Mouse (Mus musculus): Measurements from ENCODE around the gene Zfp579.
"Not testable (repeated sequence)": the region's sequence is repeated elsewhere in the genome, so short reads cannot be mapped to it uniquely, and the experiment has no call there.

The Zfp579 gene

GRCm38 (mm10) chr7:5014251-5015117 is 18.5 kb upstream of the Zfp579 start, which contains the start of the genes Zfp524 and Fiz1:
Gene Zfp524, plus strand, starts transcription at chr7:5014415.
Gene Fiz1, minus strand, starts transcription at chr7:5014697.
- DNase-seq: peak; percentile 99

- DNase-seq: peak; percentile 69
These were observed 16.9 kb upstream of the Zfp579 start for GRCm38 (mm10) chr7:5012681-5013513.

- DNase-seq: no peak
These were observed 12.3 kb upstream of the Zfp579 start for GRCm38 (mm10) chr7:5008229-5008628.

- not testable (repeated sequence) for DNase-seq
These were observed 6.9 kb upstream of the Zfp579 start for GRCm38 (mm10) chr7:5002876-5003275.

- DNase-seq: peak; percentile 68
These were observed 3.9 kb upstream of the Zfp579 start for GRCm38 (mm10) chr7:4999876-5000275.

- peak; percentile 34 for DNase-seq
These were observed 976 bp upstream of the Zfp579 start for GRCm38 (mm10) chr7:4996934-4997333.

- no peak for DNase-seq
These were observed 523 bp downstream of the Zfp579 start for GRCm38 (mm10) chr7:4995268-4996002.

GRCm38 (mm10) chr7:4993999-4994788 is 1.8 kb downstream of the Zfp579 start:
- DNase-seq: no peak

- no peak for DNase-seq
These were observed 2.5 kb downstream of the Zfp579 start for GRCm38 (mm10) chr7:4993347-4993998.

- DNase-seq: no peak
These were observed 7.7 kb downstream of the Zfp579 start for GRCm38 (mm10) chr7:4988250-4988649.

- DNase-seq: no peak
These were observed 19.1 kb downstream of the Zfp579 start for GRCm38 (mm10) chr7:4976832-4977231.

GRCm38 (mm10) chr7:4975455-4975854 is 20.5 kb downstream of the Zfp579 start:
- no peak for DNase-seq

GRCm38 (mm10) chr7:4972321-4973047 is 23.5 kb downstream of the Zfp579 start:
- DNase-seq: peak; percentile 74

- DNase-seq: peak; percentile 62
These were observed 24.2 kb downstream of the Zfp579 start for GRCm38 (mm10) chr7:4971710-4972109.

GRCm38 (mm10) chr7:4971068-4971467 is 24.9 kb downstream of the Zfp579 start, which contains the start of gene Sbk3:
Gene Sbk3, minus strand, starts transcription at chr7:4971168.
- DNase-seq: no peak

- DNase-seq: no peak
These were observed 31.0 kb downstream of the Zfp579 start for GRCm38 (mm10) chr7:4964988-4965387.

- peak; percentile 89 for DNase-seq
These were observed 31.7 kb downstream of the Zfp579 start, which contains the start of gene Sbk2 for GRCm38 (mm10) chr7:4964272-4964671. Gene Sbk2, minus strand, starts transcription at chr7:4964406.

- DNase-seq: no peak
These were observed 32.4 kb downstream of the Zfp579 start for GRCm38 (mm10) chr7:4963527-4963926.

GRCm38 (mm10) chr7:4957361-4957760 is 38.6 kb downstream of the Zfp579 start:
- DNase-seq: no peak

- DNase-seq: peak; percentile 35
These were observed 42.0 kb downstream of the Zfp579 start for GRCm38 (mm10) chr7:4953815-4954445.

All from lung, postnatal 36 days (tissue).